Mouse (Mus musculus) embryo, embryonic 9.5 days (tissue): Measurements from ENCODE around the gene Shprh.
"Not testable (repeated sequence)": the region's sequence is repeated elsewhere in the genome, so short reads cannot be mapped to it uniquely, and the experiment has no call there.

Experiments
- DNase-seq: peaks from one replicate; pipeline ENCODE4 v3.0.0-alpha.2; 2017; ENCODE audit errors: extremely low spot score

The Shprh gene

GRCm38 (mm10) chr10:11148884-11149741 is at the start of gene Shprh:
TSS of gene Shprh (plus strand) at chr10:11149427.
- peak; percentile 97 for DNase-seq

GRCm38 (mm10) chr10:11121781-11122180 is 27.4 kb upstream of the Shprh start:
- no peak for DNase-seq

GRCm38 (mm10) chr10:11145580-11145979 is 3.6 kb upstream of the Shprh start:
- no peak for DNase-seq

- no peak for DNase-seq
These were observed 781 bp upstream of the Shprh start for GRCm38 (mm10) chr10:11148446-11148845.

- no peak for DNase-seq
These were observed 507 bp downstream of the Shprh start for GRCm38 (mm10) chr10:11149742-11150125.

- DNase-seq = no peak
These were observed 2.4 kb downstream of the Shprh start for GRCm38 (mm10) chr10:11151644-11152043.

GRCm38 (mm10) chr10:11157039-11157438 is 7.8 kb downstream of the Shprh start:
- no peak for DNase-seq

- DNase-seq = no peak
These were observed 15.3 kb downstream of the Shprh start for GRCm38 (mm10) chr10:11164537-11164936.

GRCm38 (mm10) chr10:11170252-11170651 is 21.0 kb downstream of the Shprh start:
- no peak for DNase-seq

- no peak for DNase-seq
These were observed 22.4 kb downstream of the Shprh start for GRCm38 (mm10) chr10:11171615-11172014.

GRCm38 (mm10) chr10:11172519-11172918 is 23.3 kb downstream of the Shprh start:
- DNase-seq = no peak

- DNase-seq = no peak
These were observed 26.7 kb downstream of the Shprh start for GRCm38 (mm10) chr10:11175801-11176482.

- DNase-seq = no peak
These were observed 30.9 kb downstream of the Shprh start for GRCm38 (mm10) chr10:11180077-11180476.

- DNase-seq = no peak
These were observed 48.1 kb downstream of the Shprh start for GRCm38 (mm10) chr10:11197341-11197740.

GRCm38 (mm10) chr10:11198346-11198745 is 49.1 kb downstream of the Shprh start:
- DNase-seq = no peak

GRCm38 (mm10) chr10:11199980-11200379 is 50.8 kb downstream of the Shprh start:
- no peak for DNase-seq

GRCm38 (mm10) chr10:11205883-11206282 is 56.7 kb downstream of the Shprh start:
- not testable (repeated sequence) for DNase-seq

- DNase-seq = no peak
These were observed 59.4 kb downstream of the Shprh start for GRCm38 (mm10) chr10:11208670-11209069.

GRCm38 (mm10) chr10:11212003-11212402 is 62.8 kb downstream of the Shprh start:
- no peak for DNase-seq

- DNase-seq = no peak
These were observed 77.2 kb downstream of the Shprh start for GRCm38 (mm10) chr10:11226442-11226841.

- DNase-seq = no peak
These were observed 80.4 kb downstream of the Shprh start for GRCm38 (mm10) chr10:11229545-11230178.

- DNase-seq = no peak
These were observed 84.0 kb downstream of the Shprh start for GRCm38 (mm10) chr10:11233208-11233607.

GRCm38 (mm10) chr10:11242988-11243387 is 93.8 kb downstream of the Shprh start:
- DNase-seq = not testable (repeated sequence)
